Mouse (Mus musculus): ENCODE results near the gene Robo3. TPM values are rescaled to one million over a fixed set of nuclear protein-coding genes. Genes with fewer than 3 reads are reported as not detected.
A peak's percentile ranks its signal among the peaks of the same experiment; 100 is the strongest.

Robo3 gene
- polyA plus RNA-seq, 2 experiments from 2014 or later, result not detected

DNA sequence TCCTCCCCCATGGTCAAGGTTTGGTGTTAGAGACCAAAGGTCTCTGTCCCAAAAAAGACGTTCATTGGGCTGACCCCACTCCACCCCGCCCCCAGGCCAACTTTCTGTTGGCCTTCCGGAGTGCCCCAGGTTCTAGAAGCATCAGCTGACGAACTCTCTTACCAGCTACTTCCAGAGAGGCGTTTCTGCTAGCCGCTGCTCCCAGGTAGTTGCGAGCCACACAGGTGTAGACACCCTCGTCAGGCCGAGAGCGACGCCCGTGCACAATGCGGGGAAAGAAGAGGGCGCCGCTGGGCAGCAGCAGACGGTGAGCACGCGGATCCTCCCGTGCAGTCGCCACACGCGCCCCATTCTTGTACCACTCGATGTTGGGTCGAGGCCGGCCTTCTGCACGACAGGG lies 3.7 kb downstream of the Robo3 start:
- no peak for ATAC-seq

DNA sequence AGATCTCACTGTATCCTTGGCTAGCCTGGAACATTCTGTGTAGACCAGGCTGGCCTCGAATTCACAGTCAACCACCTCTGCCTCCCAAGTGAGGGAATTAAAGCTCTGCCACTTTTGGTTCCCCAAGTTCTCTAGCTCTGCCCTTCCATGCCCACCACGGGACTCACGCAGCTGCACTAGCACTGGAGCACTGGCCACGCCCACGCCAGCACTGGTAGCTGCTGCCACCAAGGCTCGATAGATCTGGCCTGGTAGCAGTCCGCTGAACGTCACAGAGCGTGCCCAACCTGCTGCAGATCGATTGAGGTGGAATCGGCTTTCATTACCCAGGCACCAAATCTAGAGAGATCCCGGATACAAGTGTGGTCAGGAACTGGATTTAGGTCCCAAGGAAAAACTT lies 11.8 kb downstream of the Robo3 start:
- ATAC-seq, result no peak

DNA sequence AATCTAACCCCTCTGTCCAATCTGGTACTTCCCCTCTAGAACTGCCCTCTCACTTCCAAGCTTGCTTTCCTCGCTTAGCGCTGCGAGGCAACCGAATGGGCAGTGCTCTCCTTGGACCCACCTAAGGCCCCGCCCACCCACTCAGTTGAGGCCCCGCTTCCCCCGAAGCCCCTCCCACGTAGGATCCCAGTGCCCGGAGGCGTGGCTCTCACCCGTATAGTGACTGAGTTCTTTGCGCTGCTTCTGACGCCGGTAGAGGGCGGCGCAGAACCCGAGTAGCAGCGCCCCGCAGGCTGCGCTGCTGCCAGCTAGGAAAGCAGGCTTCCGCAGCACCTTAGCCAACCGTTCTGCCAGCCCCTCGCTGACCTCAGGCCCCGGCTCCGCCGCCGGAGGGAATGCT lies 12.4 kb downstream of the Robo3 start:
- peak; percentile 87 for ATAC-seq

DNA sequence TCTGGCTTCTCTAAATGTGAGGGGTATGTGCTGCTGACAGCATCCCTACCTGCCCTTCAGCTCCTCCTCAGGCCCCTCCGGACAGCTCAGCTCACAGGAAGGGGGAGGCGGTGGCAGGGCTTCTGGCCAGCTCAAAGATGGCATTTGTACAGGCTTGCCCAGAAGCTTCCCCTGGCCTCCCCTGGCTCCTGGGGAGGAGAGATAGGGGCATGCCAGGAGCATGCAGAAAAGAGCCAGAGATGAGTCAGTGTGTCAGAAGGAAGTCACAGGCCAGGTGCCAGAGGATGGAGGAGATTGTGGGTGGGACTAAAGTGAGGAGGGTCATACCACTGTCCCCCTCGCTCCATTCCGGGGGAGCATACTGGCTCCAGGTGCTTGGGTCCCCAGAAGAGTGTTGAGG lies 14.3 kb downstream of the Robo3 start:
- no peak for ATAC-seq

DNA sequence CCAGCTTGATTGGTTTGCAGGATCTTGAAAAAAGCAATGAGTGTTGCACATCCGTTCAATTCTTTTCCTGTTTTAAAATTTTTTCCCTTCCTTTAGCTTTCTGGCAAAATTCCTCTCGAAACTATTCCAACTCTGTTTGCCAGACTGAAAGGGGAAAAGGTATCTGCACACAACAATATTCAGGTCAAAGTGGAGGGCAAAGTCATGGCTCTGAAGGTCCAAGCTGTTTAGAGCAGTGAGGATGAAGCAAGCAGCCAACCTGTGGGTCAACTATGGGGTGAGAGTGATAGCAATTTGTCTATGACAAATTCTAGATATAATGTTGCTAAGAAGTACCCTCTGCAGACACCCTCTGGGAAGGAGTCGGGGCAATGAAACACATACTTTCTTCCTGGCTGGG lies 18.4 kb downstream of the Robo3 start:
- ATAC-seq, result no peak

DNA sequence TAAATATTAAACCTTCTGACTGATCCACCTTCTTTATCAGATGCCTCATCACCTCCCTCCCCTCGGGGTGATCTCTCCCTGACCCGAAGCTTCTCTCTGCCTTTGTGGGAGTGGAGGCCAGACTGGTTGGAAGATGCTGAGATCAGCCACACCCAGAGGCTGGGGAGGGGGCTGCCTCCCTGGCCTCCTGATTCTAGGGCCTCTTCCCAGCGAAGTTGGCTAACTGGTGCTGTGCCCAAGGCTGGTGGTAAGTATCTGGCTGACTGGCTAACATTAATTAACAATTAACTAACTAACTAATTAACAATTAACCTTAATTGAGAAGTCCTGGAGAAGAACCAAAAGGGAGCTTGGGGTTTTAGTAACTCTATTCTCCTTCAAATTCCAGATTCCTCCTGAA lies 20.1 kb downstream of the Robo3 start:
- no peak for ATAC-seq

DNA sequence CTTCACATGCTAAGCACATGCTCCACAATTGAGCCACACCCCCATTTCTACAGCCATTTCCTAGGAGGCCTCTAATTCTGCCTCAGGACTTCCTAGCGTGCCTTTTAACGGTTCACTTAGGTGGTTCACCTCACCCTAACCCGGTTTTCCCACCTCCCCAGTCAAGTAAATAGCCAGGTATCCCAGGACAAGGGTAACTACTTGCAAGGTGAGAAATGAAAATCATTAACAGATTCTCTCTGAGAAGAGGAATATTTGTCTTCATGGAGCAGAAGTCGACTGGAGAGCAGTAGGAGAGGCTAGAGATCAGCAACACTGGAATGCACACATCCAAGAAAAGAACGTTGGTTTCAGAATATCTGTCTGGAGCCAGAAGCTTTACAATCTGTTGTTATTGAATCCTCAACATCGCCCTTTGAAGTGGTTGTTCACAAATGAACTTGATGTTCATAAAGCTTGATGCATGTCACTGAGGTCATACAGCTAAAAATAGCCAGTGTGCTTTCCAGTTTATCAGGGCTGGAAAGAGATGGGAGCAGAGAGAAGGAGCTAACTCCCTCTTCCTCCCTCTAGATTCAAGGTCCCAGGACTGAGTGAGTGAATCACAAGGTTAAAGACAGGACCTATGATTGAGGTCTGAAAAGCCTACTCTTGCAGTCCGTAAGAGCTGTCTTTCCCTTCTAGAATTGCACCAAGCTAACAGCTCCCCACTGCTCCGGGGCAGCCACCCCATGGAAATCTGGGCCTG lies 23.2 kb downstream of the Robo3 start:
- ATAC-seq, result no peak

DNA sequence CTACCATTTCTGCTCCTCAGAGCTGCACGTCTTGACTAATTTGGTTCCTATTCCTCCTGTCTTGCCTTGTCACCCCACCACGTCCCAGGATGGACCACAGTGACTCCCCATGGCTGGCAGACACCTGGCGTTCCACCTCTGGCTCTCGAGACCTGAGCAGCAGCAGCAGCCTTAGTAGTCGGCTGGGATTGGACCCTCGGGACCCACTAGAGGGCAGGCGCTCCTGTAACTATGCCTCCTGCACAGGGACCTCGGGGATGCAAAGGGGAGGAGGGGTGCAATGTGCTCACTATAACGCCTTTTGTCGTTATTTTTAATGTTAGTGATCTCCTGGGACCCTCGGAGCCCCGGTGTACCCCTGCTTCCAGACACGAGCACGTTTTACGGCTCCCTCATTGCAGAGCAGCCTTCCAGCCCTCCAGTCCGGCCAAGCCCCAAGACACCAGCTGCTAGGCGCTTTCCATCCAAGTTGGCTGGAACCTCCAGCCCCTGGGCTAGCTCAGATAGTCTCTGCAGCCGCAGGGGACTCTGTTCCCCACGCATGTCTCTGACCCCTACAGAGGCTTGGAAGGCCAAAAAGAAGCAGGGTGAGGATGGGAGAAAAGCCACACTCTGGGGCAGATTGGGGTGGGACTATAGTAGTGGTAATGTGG lies 25.1 kb downstream of the Robo3 start:
- no peak for ATAC-seq

DNA sequence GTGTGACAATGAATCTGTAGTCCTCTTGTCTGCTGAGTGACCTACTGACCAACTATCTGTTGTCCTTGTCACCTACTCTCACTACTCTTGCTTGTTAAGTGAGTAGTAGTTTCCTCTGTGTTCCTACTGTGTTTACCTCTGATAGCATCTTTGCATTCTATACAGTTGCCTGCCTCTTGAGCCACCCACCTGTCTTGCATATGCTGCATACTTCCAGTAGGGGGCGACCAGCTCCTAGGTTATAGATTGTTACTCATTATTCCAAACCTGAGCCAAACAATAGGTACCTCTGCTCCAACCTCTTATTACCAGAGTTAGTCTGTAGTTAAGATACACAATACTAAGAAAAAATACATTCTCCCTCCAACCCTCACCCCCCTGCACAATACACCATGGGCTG lies 26.7 kb downstream of the Robo3 start:
- ATAC-seq, result peak; percentile 76

DNA sequence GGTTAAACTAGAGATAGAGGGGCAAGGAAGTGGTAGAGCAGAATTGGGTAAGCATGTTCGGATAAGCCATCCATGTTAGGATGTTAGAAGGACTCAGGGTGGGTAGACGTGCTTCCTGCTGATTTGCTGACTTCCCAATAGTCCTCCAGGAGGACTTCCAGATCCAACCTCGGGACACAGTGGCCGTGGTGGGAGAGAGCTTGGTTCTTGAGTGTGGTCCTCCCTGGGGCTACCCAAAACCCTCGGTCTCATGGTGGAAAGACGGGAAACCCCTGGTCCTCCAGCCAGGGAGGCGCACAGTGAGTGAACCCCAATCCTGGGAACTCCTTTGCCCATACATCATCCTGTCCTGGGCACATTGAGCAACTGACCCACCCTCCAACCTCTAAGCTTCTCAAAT lies 30.0 kb downstream of the Robo3 start:
- ATAC-seq, result no peak

DNA sequence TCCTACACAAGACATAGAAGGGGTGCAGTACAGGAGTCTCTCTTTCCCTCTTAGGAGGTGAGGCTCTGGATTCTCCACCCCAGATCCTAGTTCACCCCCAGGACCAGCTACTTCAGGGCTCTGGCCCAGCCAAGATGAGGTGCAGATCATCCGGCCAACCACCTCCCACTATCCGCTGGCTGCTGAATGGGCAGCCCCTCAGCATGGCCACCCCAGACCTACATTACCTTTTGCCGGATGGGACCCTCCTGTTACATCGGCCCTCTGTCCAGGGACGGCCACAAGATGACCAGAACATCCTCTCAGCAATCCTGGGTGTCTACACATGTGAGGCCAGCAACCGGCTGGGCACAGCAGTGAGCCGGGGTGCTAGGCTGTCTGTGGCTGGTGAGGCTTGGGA lies 30.5 kb downstream of the Robo3 start:
- no peak for ATAC-seq

DNA sequence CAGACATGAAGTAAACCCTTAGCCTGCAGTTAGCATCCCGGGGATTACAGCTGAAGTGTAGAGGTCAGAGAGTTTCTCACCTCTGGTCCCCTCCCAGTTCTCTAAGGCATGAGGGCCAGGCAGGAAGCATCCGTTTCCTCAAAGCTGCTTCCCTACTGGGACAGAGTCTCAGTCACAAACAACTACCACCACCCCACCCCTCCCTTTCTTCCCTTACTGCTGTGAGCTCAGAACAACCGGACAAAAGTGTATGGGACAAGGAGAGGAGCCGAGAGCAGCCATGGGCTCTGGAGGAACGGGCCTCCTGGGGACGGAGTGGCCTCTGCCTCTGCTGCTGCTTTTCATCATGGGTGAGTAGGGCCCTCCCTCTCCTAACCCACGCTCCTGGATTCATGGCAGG lies 31.2 kb downstream of the Robo3 start, which contains the start of gene Robo4:
TSS of gene Robo4 (plus strand) at position 96 of the 400 bp plus-strand sequence.
- no peak for ATAC-seq

DNA sequence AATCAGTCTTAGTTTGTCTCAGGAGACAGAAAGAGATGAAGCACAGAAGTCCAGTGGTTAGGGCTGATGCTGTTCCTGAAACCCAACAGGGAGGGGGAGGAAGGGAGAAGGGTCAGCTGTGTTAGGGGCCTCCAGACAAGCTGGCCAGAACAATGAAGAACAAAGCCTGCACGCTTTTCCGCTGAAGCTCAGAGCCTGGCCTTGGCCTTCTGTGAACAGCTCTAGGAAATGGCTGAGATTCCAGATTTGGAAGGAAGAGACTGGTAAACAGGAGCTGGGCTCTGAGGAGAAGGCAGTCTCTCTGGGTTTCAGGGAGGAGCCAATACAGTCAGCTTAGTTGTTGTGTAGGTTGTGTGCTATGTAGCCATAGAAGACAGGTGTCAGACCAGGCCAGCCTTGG lies 32.5 kb downstream of the Robo3 start:
- ATAC-seq, result no peak

DNA sequence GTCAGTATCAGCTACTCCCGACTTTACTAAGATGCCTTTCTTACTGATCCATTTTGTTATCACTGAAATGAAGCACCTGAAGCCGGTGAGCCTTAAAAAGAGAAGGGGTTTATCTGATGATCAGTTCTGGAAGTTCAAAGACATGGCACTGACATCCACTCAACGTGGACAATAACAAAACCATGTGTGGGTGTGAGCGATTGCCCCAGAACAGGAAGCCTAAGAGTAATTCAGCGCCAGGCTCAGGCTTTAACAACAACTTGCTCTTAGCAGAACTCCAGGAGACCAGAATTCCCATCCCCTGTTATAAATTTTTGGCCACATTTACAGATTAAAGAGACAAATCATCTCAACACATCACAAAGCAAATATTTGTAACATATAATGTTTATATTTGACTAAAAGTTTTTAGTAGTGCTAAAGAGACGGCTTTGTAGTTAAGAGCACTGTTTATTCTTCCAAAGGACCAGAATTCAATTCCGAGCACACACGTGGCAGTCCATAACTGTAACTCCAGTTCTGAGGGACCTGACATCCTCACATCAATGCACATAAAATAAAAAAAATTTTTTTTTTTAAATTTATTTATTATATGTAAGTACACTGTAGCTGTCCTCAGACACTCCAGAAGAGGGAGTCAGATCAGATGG lies 39.4 kb downstream of the Robo3 start:
- no peak for ATAC-seq

DNA sequence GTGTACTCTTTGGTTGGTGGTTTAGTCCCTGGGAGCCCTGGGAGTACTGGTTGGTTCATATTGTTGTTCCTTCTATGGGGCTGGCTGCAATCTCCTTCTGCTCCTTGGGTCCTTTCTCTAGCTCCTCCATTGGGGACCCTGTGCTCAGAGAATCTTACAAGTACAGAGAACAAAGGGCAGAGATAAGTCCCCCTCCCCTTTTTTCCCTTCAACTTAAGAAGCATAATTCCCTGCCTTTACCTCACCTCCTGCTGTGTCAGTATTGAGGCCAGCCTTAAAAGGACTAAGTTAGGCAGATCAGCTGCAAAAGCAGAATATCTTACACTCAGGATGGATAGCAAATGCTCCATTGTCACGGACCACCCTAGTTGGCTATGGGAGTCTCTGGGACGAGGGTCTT lies 41.0 kb downstream of the Robo3 start:
- ATAC-seq, result no peak

DNA sequence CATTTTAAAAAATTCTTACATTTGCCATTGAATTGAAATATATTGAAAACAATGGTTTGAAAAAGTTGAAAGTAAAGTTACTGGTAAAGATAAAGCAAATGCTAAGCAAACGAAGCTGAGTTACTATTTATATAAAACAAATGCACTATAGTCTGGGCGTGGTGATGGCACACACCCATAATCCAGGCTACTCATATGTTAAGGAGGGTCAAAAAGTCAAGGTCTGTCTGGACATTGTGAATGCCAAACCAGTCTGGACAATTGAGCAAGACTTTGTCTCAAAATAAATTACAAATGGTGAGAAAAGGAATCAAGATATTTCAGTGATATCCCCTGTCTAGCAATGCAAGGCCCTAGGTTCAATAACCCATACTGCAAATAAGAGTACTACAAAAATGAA lies 42.2 kb downstream of the Robo3 start:
- ATAC-seq, result no peak

DNA sequence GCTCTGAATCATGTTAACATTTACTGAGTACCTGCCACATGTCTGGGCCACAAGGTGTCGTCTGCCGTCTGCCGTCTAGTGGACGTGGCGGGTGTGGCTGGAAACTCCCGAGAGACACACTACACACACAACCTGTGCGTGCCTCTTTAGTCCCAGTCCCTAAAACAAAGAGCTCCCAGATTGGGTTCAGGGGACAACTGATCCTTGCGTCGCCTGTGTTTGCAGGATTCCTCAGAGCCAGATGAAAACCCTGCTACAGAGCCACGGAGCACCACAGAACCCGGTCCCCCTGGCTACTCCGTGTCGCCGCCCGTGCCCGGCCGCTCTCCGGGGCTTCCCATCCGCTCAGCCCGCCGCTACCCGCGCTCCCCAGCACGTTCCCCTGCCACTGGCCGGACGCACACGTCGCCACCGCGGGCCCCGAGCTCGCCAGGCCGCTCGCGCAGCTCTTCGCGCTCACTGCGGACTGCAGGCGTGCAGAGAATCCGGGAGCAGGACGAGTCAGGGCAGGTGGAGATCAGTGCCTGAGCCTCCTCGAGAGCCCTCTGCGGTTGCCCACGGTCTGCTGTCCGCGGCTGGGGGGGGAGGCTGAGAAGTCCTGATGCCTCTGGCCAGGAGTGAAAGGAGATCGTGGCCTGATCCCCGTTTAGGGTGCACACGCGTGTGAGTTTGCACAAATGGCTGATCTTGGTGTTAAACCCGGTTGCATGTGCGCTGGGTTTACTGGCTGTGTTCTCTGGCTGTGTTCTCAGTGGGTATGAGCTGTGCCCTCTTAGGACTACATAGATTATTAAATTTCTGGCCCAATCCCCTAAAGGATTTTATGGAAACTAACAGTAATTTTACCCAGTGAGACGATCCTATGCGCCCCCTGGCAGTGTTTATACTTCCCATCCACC lies 48.5 kb downstream of the Robo3 start:
- ATAC-seq, result no peak

DNA sequence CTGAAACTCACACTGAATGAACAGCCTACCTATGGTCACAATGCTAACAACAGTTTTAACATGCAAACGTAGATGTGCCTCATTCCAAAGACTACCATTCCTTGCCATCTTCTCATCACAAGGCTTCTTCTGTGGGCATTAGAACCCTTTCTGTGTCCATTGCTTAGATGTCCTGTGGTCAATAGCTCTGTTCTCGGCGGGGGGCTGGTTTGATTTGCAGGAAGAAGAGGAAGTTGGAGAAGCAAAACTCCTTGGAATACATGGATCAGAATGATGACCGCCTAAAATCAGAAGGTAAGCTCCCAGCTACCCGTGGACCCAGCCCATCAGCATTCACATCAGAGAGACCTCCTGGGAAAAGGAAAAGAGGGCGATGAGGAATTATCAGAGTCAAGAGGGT lies 49.9 kb downstream of the Robo3 start:
- no peak for ATAC-seq

DNA sequence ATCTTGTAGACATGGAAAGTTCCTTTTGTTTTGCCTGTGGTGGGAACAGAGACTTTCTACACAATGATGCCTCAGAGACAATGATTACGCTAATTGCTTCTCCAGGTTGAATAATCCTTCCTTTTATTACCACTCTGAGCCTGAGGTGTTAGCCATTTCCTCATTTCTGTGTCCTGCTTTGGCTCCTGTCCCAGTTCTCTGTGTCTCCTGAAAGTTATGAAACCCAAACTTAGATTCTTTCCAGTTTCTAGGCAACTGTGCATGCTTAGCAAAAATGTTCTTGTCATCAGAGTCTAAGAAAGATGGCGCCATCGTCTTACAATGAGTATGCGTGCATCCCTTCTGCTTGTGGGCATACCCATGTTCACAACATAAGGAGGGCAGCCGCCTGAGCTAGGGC lies 57.3 kb downstream of the Robo3 start:
- ATAC-seq, result no peak

DNA sequence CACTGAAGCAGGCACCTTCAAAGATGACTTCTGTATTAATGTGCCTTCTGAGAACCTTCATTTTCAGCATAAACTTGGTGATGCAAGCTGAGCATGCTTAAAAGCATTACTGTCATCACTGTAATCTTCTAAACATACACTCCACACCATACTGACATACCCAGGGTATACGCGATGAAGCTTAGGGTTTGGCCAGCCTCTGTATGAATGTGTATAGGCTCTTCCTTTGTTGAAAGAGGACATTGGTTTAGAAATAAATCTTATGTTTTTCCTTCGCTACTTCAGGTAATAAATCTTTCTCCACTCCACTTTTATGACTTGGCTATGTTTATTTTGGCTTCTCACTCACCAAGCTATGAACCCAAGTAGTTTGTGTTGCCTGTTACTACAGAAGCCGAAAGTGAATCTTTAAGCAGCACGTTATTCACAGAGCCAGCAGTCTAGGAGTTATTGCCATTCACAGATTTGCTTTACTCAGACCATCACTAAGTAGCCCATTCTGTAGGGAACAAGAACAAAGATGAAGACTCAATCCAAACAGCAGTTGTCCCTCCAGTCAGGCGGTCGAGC lies 61.7 kb downstream of the Robo3 start:
- ATAC-seq, result no peak

DNA sequence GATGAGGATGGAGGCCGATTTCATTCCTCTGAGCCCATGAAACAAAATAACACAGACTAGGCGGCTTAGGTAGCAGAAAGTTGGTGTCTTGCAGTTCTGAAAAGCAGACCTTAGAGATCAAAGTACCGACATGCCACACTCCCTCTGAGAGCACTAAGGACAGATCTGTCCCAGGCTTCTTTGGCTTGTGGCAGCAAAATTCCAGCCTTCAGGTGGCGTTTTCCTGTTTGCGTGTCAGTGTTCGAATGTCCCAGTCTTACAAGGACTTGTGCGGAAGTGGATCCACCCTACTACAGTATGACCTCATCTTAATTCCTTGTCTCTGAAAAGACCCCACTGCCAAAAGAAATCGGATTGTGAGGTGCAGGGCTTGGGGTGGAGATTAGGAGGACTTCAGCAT lies 64.2 kb downstream of the Robo3 start:
- ATAC-seq, result no peak

DNA sequence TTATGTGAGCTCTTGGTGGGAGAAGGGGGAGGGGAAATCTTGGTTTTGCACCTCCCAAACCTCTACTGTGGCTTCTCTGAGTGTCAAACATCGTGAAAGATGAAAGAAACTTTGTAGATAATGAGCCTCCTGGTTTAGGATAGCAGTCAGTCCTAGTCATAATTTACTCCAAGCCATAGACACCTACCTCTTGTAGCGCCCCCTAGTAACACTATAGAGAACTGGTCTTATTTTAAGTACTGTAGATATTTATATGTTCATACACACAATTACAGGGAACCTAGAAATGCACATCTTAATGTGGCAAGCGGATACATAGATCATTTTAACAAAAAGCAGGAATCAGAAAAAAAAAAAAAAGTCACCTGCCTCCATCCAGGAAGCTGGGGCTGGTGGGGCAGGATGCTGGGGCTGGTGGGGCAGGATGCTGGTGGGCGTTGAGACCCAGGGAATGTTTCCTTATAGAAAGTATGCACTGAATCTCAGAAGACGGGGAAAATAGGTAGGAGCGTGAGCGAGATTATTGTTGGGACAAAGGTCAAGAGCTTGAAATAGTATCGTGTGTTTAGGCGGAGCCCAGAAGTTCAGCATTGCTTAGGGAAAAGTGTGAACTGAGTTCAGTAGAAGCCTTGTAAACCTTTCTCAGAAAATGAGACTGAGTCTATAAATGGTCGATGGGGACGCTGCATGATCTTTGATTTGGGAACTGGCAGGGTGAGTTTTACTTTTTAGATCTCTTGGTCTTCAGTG lies 64.8 kb downstream of the Robo3 start:
- ATAC-seq, result no peak
